Mouse (Mus musculus) mouse trophoblast stem cell (cell line): ENCODE measurements around the gene Tns1.
"Not testable (repeated sequence)": the region's sequence is repeated elsewhere in the genome, so short reads cannot be mapped to it uniquely, and the experiment has no call there.

Source experiments
- in situ Hi-C, 2 experiments: fragments of 300-500 bp; cut with MseI, MboI; formaldehyde crosslinking; loops; 2 replicates in 1 of 2; 3 replicates in 1 of 2; pipeline ENCODE4 v1.15.1; 2025

The Tns1 gene

GRCm38 (mm10) chr1:73915218-73916070 is 208.8 kb downstream of the Tns1 start:
- in situ Hi-C loops = no loop called here

GRCm38 (mm10) chr1:73914076-73914475 is 210.2 kb downstream of the Tns1 start:
- in situ Hi-C loops = no loop called here

- in situ Hi-C loops = no loop called here
These were observed 210.9 kb downstream of the Tns1 start for GRCm38 (mm10) chr1:73913071-73914005.

- in situ Hi-C loops = no loop called here
These were observed 211.8 kb downstream of the Tns1 start for GRCm38 (mm10) chr1:73912466-73912865.

- in situ Hi-C loops = no loop called here
These were observed 212.3 kb downstream of the Tns1 start for GRCm38 (mm10) chr1:73911981-73912380.

- in situ Hi-C loops = no loop called here
These were observed 213.5 kb downstream of the Tns1 start for GRCm38 (mm10) chr1:73910701-73911100.

GRCm38 (mm10) chr1:73910111-73910510 is 214.1 kb downstream of the Tns1 start:
- in situ Hi-C loops = no loop called here

- in situ Hi-C loops = loop anchor here in 1 of 2 experiments (10.0 kb wide), 1 partner anchor 175 kb away; no protein-coding TSS in a partner anchor
These were observed 214.9 kb downstream of the Tns1 start for GRCm38 (mm10) chr1:73909191-73909983.

- in situ Hi-C loops = loop anchor here in 1 of 2 experiments (10.0 kb wide), 1 partner anchor 176 kb away; no protein-coding TSS in a partner anchor
These were observed 215.9 kb downstream of the Tns1 start for GRCm38 (mm10) chr1:73908081-73908960.

- in situ Hi-C loops = loop anchor here in 1 of 2 experiments (10.0 kb wide), 1 partner anchor 178 kb away; no protein-coding TSS in a partner anchor
These were observed 217.1 kb downstream of the Tns1 start for GRCm38 (mm10) chr1:73907166-73907565.

GRCm38 (mm10) chr1:73906376-73906775 is 217.9 kb downstream of the Tns1 start:
- in situ Hi-C loops = loop anchor here in 1 of 2 experiments (10.0 kb wide), 1 partner anchor 178 kb away; no protein-coding TSS in a partner anchor

- in situ Hi-C loops = loop anchor here in 1 of 2 experiments (10.0 kb wide), 1 partner anchor 179 kb away; no protein-coding TSS in a partner anchor
These were observed 218.4 kb downstream of the Tns1 start for GRCm38 (mm10) chr1:73905811-73906190.

- in situ Hi-C loops = loop anchor here in 1 of 2 experiments (10.0 kb wide), 1 partner anchor 180 kb away; no protein-coding TSS in a partner anchor
These were observed 219.0 kb downstream of the Tns1 start for GRCm38 (mm10) chr1:73905111-73905810.

- in situ Hi-C loops = loop anchor here (5.0 to 10.0 kb wide), 3 partner anchors 83 to 180 kb away; no protein-coding TSS in a partner anchor
These were observed 219.6 kb downstream of the Tns1 start for GRCm38 (mm10) chr1:73904641-73905040.

- in situ Hi-C loops = loop anchor here (5.0 to 10.0 kb wide), 3 partner anchors 84 to 182 kb away; no protein-coding TSS in a partner anchor
These were observed 221.2 kb downstream of the Tns1 start for GRCm38 (mm10) chr1:73903035-73903434.

GRCm38 (mm10) chr1:73902171-73902991 is 221.9 kb downstream of the Tns1 start:
- in situ Hi-C loops = loop anchor here (5.0 to 10.0 kb wide), 3 partner anchors 85 to 182 kb away; no protein-coding TSS in a partner anchor

- in situ Hi-C loops = loop anchor here (5.0 to 10.0 kb wide), 3 partner anchors 86 to 183 kb away; no protein-coding TSS in a partner anchor
These were observed 222.8 kb downstream of the Tns1 start for GRCm38 (mm10) chr1:73901496-73901899.

GRCm38 (mm10) chr1:73895451-73895850 is 228.8 kb downstream of the Tns1 start:
- in situ Hi-C loops = not testable (repeated sequence)
